Mouse (Mus musculus) frontal cortex, adult (tissue): ENCODE measurements at regions not wholly inside any gene's neighbourhood (a gene's known extent, or its start where the extent isn't known, plus 50 kb on each side); places are given as distances from the start of the nearest gene placed in this dataset.

Experiments
- ATAC-seq: cut with Nextera tagmentation; 2 replicates; pipeline ENCODE4 v1.9.2; 2017; ENCODE audit warnings: mild to moderate bottlenecking, moderate library complexity, mixed read lengths; ENCODE audit not compliant: low TSS enrichment

DNA sequence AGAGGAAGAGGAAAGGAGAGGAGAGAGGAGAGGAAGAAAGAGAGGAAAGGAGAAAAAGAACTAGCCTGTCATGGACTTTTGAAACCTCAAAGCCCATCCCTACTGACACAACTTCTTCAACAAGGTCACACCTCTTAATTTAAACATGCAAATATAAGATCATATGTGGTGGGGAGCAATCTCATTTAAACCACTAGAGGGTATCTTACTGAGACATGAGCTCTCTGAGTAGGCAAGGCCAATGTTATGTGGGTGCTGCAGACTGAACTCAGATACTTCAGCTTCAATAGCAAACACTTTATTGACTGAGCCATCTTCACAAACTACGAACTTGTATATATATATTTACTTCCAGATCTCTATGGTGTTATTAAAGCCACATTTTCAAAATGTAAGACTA is 156.9 kb downstream of the Mex3b start:
- no peak for ATAC-seq

DNA sequence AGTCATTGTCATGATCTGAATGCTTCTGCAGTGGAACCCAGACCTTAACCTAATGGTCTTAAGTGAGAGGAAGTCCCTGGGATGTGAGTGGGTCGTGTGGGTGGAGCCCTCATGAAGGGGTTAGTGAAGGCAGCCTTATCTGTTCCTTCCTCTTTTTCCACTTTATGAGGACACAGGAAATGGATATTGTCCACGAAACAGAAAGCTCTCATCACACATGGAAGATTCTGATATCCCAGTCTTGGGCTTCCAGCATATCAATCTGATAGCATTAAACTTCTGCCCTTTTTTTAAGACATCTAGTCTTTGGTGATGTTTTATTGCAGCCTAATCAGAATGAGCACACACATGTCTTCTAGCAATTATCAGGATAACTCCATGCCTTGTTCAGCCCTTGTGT is 164.0 kb downstream of the Mex3b start:
- ATAC-seq: no peak

DNA sequence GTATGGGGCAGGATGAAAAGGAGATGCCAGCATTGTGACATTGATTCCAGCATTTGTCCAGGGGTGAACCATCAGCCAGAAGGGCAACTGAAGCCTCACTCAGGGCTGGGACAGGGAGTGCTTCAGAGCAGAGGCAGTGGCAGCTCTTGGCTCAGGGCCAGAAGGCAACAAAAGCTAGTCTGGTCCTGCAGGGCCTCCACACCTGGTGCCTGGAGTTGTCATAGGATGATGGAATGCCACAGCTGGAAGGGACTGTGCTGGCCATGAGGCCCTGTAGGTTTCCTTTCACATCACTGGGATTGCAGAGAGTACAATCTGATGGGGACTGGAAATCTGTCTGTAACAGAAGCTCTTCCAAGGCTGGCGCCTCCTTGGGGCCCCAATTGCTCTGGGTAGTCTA is 164.9 kb downstream of the Mex3b start:
- ATAC-seq: no peak

GRCm38 (mm10) chr7:83032924-83033323 is 165.8 kb downstream of the Mex3b start:
- no peak for ATAC-seq

DNA sequence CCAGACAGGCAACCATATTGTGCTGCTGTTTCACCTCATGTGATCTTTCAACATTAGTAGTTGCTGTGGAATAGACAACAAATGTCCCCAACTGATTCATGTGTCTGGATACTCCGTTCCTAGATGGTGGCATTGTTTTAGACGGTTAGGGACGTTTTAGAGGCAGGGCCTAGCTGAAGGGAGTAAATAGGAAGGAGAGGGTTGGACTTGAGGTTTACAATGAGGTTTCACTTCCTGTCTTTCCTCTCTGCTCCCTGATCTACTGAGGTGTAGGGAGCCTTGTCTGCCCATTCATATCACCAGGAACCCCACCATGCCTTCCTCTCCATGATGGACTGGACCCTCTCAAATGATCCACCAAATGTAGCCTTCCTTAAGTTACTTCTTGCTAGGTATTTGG is 168.1 kb downstream of the Mex3b start:
- no peak for ATAC-seq

- no peak; the same call in 1 of the 2 replicates for ATAC-seq
Observed at GRCm38 (mm10) chr7:83036397-83036796, 169.3 kb downstream of the Mex3b start.

DNA sequence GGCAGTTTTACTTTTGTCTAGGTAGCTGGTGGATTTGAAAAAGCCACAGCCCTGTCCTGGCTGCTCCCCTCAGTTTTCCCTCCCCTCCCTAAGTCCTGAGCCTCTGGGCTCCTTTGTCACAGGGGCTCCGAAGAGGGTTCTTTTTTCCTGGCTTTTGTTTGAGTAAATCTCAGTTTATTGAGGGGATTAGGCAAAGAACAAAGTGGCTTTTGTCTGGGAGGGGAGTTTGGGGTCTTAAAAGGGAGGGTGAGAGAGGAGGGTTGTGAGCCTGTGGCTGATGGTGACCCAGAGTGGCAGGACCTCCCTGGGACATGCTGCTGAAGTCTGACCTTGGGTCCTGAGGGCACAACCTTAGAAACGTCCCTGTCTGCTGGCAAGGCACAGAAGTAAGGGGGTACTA is 170.0 kb downstream of the Mex3b start:
- no peak for ATAC-seq

- no peak for ATAC-seq
Observed at GRCm38 (mm10) chr7:83037714-83038113, 170.6 kb downstream of the Mex3b start.

- no peak for ATAC-seq
Observed at GRCm38 (mm10) chr7:83043746-83044145, 176.6 kb downstream of the Mex3b start.

- no peak for ATAC-seq
Observed at GRCm38 (mm10) chr7:83045266-83045665, 178.1 kb downstream of the Mex3b start.

DNA sequence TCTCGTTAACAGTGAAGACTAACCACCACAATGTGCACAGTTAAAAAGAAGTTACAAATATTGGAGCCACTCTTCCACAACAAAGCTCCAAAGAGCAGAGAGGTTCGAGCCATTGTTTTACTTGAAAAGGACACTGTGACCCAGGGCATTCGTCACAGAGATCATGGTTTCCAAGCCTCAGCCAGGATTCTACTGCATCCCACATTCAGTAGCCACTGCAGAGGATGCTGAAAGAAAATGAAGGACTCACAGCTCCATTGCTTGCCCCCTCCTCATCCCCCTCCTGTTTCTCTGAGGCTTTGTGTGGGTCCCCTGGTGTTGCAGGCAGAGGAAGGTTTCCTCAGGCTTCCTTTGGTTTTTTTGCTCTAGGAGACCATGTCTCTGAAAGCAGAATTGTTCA is 182.9 kb downstream of the Mex3b start:
- no peak for ATAC-seq

- no peak for ATAC-seq
Observed at GRCm38 (mm10) chr7:83050833-83051497, 183.8 kb downstream of the Mex3b start.

GRCm38 (mm10) chr7:83056101-83056935 is 189.2 kb downstream of the Mex3b start:
- peak; percentile 64 for ATAC-seq

- no peak for ATAC-seq
Observed at GRCm38 (mm10) chr7:83060318-83060717, 193.2 kb downstream of the Mex3b start.

- ATAC-seq: 0 out of 2 replicates have a peak, but pooled peaks have one; percentile 1
Observed at GRCm38 (mm10) chr7:83060733-83061132, 193.6 kb downstream of the Mex3b start.

DNA sequence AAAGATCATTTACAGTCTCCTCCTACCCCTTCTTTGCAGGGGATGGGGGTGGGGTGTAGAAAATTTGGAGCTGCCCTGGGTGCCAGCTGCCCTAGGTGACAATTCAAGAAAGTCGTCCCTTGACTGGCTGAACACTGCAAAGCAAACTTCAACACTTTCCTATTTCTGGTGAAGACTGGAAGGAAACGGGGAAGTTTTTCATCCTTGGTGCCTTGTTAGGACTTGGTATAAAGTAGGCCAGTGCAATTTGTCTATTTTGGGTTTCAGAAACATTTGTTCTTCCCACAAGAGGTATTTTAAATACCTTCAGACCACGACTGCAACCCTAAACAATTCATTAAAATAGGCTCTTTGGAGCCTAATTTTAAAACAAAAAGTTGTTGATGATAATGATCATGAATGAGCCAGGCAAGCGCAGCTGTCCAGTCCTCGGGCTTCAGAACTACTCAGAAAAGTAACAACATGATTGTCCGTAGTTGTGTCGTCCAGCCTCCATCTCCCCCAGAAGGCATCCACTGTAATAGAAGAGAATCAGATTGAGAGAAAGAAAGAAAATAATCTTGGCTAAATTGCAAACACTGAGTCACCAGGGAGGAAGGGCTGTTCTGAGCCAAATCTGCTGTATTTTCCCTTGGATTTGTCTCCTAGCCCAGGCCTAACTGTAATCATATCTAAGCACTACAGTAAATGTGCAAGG is 194.2 kb downstream of the Mex3b start:
- ATAC-seq: peak; percentile 73

- ATAC-seq: no peak
Observed at GRCm38 (mm10) chr7:83061894-83062477, 194.9 kb downstream of the Mex3b start.

DNA sequence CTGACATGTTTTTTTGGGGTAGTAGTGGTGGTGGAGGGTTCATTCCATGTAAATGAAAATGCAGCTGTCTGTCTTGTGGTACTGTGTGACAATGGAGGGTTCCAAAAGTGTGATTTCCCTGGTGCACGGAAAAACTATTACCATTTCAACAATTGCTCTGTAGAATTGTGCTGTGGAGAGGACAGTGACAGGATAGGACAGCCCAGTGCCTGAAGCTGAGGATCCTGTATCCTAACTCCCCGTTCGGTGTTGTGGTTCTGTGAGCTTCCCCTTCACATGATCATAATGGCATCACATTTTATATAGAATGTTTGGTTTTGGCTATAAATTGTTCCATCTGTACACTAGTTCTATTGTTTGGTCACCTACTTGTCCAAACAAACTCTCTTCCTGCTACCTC is 196.4 kb downstream of the Mex3b start:
- no peak for ATAC-seq

DNA sequence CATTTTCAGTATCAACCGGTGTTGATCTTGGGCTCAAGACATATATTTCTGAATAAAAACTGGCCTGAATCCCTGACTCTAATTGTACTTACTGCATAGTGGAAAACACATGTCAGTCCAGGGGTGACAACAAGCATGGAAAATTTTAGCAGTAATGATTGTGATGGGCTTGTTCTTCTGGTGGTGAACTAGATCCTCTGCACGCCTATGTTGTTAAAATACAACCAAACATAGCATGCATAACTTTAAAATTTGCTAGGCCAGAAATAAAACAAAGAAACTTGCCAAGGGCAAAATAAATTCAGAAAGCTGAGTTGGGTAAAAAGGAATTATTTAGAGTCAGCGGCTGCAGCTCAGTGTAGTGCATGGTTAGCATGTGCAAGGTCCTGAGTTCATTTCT is 198.2 kb downstream of the Mex3b start:
- ATAC-seq: peak; percentile 56

DNA sequence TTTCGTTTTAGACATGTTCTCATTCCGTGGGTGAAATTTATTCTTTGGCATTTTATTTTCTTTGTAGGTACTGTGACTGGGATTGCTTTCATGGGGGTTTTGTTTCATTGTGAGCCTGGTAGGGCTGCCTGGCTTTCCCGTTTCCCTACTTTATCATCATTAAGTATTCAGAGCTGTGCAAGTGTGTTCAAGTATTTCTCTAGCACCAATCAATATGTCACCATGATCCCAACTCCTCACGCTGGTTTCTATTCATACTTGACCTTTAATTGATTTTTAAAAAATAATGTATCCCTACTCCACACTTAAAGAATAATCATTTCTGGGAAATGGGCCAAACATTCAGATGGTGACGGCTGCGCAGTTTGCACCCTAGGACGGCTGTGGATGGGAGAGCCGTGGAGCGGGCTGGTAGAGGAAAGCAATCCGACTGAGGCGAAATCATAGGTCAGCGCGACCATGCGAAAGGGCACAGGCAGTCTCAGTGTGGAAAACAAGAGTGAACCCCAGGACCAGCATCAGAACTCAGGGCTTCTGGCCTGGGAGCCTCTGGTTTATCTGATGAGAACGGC is 207.4 kb downstream of the Mex3b start:
- ATAC-seq: no peak

- ATAC-seq: no peak
Observed at GRCm38 (mm10) chr7:83075159-83075952, 208.2 kb downstream of the Mex3b start.
